Mouse (Mus musculus) embryonic fibroblast, embryonic 13.5 days (primary cell): Measurements from ENCODE around the gene Spata45.

Experiments used
- CTCF ChIP-seq: IDR thresholded peaks from 2 replicates; pipeline ENCODE4 v1.5.1; 2011; ENCODE audit warnings: mild to moderate bottlenecking, control low read depth, low read length, moderate library complexity, borderline replicate concordance; ENCODE audit not compliant: insufficient read depth
- POLR2A ChIP-seq: IDR thresholded peaks from 2 replicates; pipeline ENCODE4 v1.6.1; 2011; ENCODE audit warnings: low read depth, mild to moderate bottlenecking, control low read depth, low read length, moderate library complexity

GRCm38 (mm10) chr1:191062241-191062780 lies 25.9 kb downstream of the Spata45 start:
- no peak for TF ChIP-seq POLR2A
- TF ChIP-seq CTCF: no peak
